Mouse (Mus musculus) liver, adult 2 months (tissue): ENCODE results near the gene Pgd.

Experiments
- CTCF ChIP-seq: fragments of 200-500 bp; IDR thresholded peaks from 2 replicates; pipeline ENCODE4 v1.5.1; 2011; ENCODE audit warnings: low read depth, low read length, control low read depth
- POLR2A ChIP-seq: fragments of 200-500 bp; IDR thresholded peaks from 2 replicates; pipeline ENCODE4 v1.6.1; 2011; ENCODE audit warnings: low read length, control low read depth; ENCODE audit not compliant: insufficient read depth; ENCODE audit errors: extremely low read depth

GRCm38 (mm10) chr4:149172083-149172482 is 5.5 kb upstream of the Pgd start:
- TF ChIP-seq CTCF: no peak
- TF ChIP-seq POLR2A: no peak
